Mouse (Mus musculus): ENCODE measurements around the gene Sirt5. TPM values are rescaled to one million over a fixed set of nuclear protein-coding genes. Genes with fewer than 3 reads are reported as not detected.

Sirt5 gene
- polyA plus RNA-seq, 2 experiments, result 2.9 to 4.1 TPM

DNA sequence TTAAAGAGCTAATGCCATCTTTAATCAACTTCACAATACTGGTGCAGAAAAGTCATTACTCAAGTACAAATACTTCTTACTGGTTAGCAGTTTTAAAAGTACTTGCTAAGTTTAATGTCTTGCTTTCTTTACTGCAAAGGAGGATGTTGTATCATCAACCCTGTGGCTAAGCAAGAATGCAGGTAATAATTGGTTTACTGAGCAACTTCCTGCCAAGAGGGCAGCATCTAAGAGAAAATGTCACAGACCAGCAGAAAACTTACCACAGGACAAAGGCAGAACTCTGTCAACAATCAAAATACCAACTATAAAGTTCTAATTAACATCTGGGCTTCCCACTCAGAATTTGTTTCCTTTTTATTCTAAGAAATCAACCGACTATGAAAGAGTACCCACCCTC is 50.0 kb downstream of the Sirt5 start:
- no peak for DNase-seq (ENCODE audit: low read depth in 3 of 3, low spot score in 3 of 3)
- ATAC-seq (ENCODE audit: insufficient read depth), result no peak
- TF ChIP-seq CTCF (IDR thresholded peaks at IDR 0.05; ENCODE audit: low read depth), result no peak
- H3K4me3 ChIP-seq (ENCODE audit: insufficient read depth in 1 of 2, low read depth in 2 of 2, low read length in 2 of 2), result no peak overlapping the region
- no peaks in the 10 kb centered on the region for H3K27me3 ChIP-seq (ENCODE audit: control insufficient read depth, insufficient read depth, low read length)
- H3K9ac ChIP-seq (replicated peaks), result no peak overlapping the region
- 70% methylated on average over 1 of the region's 1 CpGs for WGBS (ENCODE audit: insufficient replicate concordance)
- no peak overlapping the region for H3K27ac ChIP-seq
- no peaks in the 10 kb centered on the region for H3K9me3 ChIP-seq (ENCODE audit: control insufficient read depth, low read length)
- no peak overlapping the region for H3K4me2 ChIP-seq (ENCODE audit: low read depth)
- no peaks in the 10 kb centered on the region for H3K4me1 ChIP-seq (replicated peaks; ENCODE audit: control insufficient read depth in 2 of 2, insufficient read depth in 2 of 2, low read length in 1 of 2)
- peaks cover 17% of the 10 kb centered on the region for H3K36me3 ChIP-seq (replicated peaks; ENCODE audit: control insufficient read depth, insufficient read depth, low read depth)

DNA sequence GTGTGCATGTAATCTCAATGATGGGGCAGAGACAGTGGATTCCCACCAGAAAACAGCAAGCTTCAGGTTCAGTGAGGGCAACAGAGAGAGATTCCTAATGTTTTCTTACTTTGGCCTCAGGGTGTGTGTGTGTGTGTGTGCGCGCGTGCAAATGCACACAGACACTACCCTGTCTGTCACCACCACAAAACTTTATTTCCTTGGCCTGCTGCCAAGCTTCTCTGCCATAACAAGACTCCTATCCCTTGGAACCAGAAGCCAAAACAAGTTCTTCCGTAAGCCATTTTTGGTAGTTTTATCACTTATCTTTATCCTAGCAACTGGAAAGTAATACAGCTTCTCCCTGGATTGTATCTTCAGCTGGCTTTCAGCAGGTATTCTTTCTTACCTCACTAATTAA is 63.1 kb downstream of the Sirt5 start:
- no peak for DNase-seq (ENCODE audit: low read depth in 3 of 3, low spot score in 3 of 3)

DNA sequence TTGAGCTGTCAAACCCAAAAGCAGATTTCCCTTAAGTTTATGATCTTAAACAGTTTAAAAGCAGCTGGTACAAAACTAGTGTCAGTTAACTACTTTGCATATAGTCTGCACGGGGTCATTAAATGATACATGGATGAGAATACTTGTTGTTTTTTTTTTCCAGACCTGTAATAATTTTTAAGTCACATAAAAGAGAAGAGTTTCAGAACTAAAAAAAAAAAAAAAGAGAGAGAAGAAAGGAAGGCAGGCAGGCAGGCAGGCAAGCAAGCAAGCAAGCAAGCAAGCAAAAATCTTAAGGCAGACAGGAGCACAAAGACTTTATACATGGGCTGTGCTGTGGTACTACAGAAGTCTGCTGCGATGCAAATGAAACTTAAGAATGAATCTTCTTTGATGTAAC is 68.1 kb downstream of the Sirt5 start:
- TF ChIP-seq CTCF (IDR thresholded peaks at IDR 0.05; ENCODE audit: low read depth) (no peak), EP300 (IDR thresholded peaks at IDR 0.05; ENCODE audit: low read depth) (no peak)
- Histone ChIP-seq H3K4me3 (ENCODE audit: insufficient read depth in 1 of 2, low read depth in 2 of 2, low read length in 2 of 2) (no peak overlapping the region), H3K9me3 (ENCODE audit: control insufficient read depth, low read length) (no peaks in the 10 kb centered on the region), H3K9ac (replicated peaks) (no peak overlapping the region), H3K27ac (no peak overlapping the region), H3K4me1 (replicated peaks; ENCODE audit: control insufficient read depth in 2 of 2, insufficient read depth in 2 of 2, low read length in 1 of 2) (no peaks in the 10 kb centered on the region), H3K36me3 (replicated peaks; ENCODE audit: control insufficient read depth, insufficient read depth, low read depth) (peaks cover 2% of the 10 kb centered on the region; the same call in 1 of the 2 replicates), H3K4me2 (ENCODE audit: low read depth) (no peak overlapping the region), H3K27me3 (ENCODE audit: control insufficient read depth, insufficient read depth, low read length) (no peaks in the 10 kb centered on the region)
- no peak for ATAC-seq (ENCODE audit: insufficient read depth)
- DNase-seq (ENCODE audit: low read depth in 3 of 3, low spot score in 3 of 3), result no peak
- WGBS (ENCODE audit: insufficient replicate concordance), result 81% methylated on average over 2 of the region's 2 CpGs

More for the DNA sequence above, 63.1 kb downstream of the Sirt5 start:
- peaks cover 2% of the 10 kb centered on the region; the same call in 1 of the 2 replicates for H3K36me3 ChIP-seq (replicated peaks; ENCODE audit: control insufficient read depth, insufficient read depth, low read depth)
- no peak overlapping the region for H3K9ac ChIP-seq (replicated peaks)
- H3K4me1 ChIP-seq (replicated peaks; ENCODE audit: control insufficient read depth in 2 of 2, insufficient read depth in 2 of 2, low read length in 1 of 2), result no peaks in the 10 kb centered on the region
- H3K27me3 ChIP-seq (ENCODE audit: control insufficient read depth, insufficient read depth, low read length), result no peaks in the 10 kb centered on the region
- H3K9me3 ChIP-seq (ENCODE audit: control insufficient read depth, low read length), result no peaks in the 10 kb centered on the region
- 84% methylated on average over 4 of the region's 4 CpGs for WGBS (ENCODE audit: insufficient replicate concordance)
- H3K4me3 ChIP-seq (ENCODE audit: insufficient read depth in 1 of 2, low read depth in 2 of 2, low read length in 2 of 2), result no peak overlapping the region
- TF ChIP-seq CTCF (IDR thresholded peaks at IDR 0.05; ENCODE audit: low read depth) (no peak), EP300 (IDR thresholded peaks at IDR 0.05; ENCODE audit: low read depth) (no peak)
- no peak overlapping the region for H3K27ac ChIP-seq
- no peak for ATAC-seq (ENCODE audit: insufficient read depth)
- H3K4me2 ChIP-seq (ENCODE audit: low read depth), result no peak overlapping the region

DNA sequence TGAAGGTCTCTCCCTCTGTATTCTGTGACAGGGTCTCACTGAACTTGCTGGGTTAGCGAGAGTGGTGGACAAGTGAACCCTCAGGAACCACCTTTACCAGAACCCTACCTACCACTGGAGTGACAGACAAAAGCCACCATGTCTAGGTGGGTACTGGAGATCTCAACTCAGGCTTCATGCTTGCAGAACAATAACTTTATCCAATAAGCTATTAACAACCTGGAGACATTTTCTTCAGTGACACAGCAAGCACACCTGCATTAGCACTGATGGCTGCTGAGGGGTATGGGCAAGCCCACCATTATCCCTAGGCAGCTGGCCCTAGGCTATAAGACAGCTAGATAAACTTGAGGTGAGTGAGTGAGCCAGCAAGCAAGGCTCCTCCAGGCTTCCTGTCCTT is 75.1 kb downstream of the Sirt5 start:
- no peak for TF ChIP-seq CTCF (IDR thresholded peaks at IDR 0.05; ENCODE audit: low read depth)
- Histone ChIP-seq H3K27me3 (ENCODE audit: control insufficient read depth, insufficient read depth, low read length) (no peaks in the 10 kb centered on the region), H3K4me3 (ENCODE audit: insufficient read depth in 1 of 2, low read depth in 2 of 2, low read length in 2 of 2) (no peak overlapping the region), H3K4me2 (ENCODE audit: low read depth) (no peak overlapping the region), H3K9ac (replicated peaks) (no peak overlapping the region), H3K4me1 (replicated peaks; ENCODE audit: control insufficient read depth in 2 of 2, insufficient read depth in 2 of 2, low read length in 1 of 2) (no peaks in the 10 kb centered on the region; a peak in 1 of 4 replicates), H3K27ac (no peak overlapping the region), H3K36me3 (replicated peaks; ENCODE audit: control insufficient read depth, insufficient read depth, low read depth) (no peaks in the 10 kb centered on the region), H3K9me3 (ENCODE audit: control insufficient read depth, low read length) (no peaks in the 10 kb centered on the region)
- 80% methylated on average over 1 of the region's 1 CpGs for WGBS (ENCODE audit: insufficient replicate concordance)
- ATAC-seq (ENCODE audit: insufficient read depth), result no peak
- no peak for DNase-seq (ENCODE audit: low read depth in 3 of 3, low spot score in 3 of 3)

DNA sequence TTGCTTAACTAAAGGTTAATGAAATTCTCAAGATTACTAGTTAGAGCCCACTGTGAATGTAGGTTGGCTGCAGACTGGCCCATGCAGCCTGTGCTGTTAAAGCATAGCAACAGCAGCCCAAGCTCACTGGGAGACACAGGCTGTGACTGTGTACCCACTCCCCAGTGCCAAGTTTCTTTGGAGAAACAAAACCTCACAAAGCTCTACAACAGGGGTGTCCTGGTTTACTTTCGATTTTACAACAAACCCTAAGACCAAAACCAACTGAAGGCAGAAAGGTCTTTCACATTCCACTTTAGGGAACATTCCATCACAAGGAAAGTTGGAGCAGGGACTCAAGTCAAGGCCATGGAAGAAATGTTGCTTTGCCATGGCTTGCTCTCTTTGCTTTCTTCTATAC is 77.3 kb downstream of the Sirt5 start:
- ATAC-seq (ENCODE audit: insufficient read depth), result no peak
- no peak overlapping the region for H3K4me3 ChIP-seq (ENCODE audit: insufficient read depth in 1 of 2, low read depth in 2 of 2, low read length in 2 of 2)
- WGBS (ENCODE audit: insufficient replicate concordance), result 66% methylated on average over 1 of the region's 1 CpGs
- TF ChIP-seq EP300 (IDR thresholded peaks at IDR 0.05; ENCODE audit: low read depth) (no peak), CTCF (IDR thresholded peaks at IDR 0.05; ENCODE audit: low read depth) (no peak)
- no peaks in the 10 kb centered on the region for H3K9me3 ChIP-seq (ENCODE audit: control insufficient read depth, low read length)
- H3K36me3 ChIP-seq (replicated peaks; ENCODE audit: control insufficient read depth, insufficient read depth, low read depth), result no peaks in the 10 kb centered on the region
- no peak overlapping the region for H3K27ac ChIP-seq
- no peaks in the 10 kb centered on the region; a peak in 1 of 4 replicates for H3K4me1 ChIP-seq (replicated peaks; ENCODE audit: control insufficient read depth in 2 of 2, insufficient read depth in 2 of 2, low read length in 1 of 2)
- DNase-seq (ENCODE audit: low read depth in 3 of 3, low spot score in 3 of 3), result no peak
- no peaks in the 10 kb centered on the region for H3K27me3 ChIP-seq (ENCODE audit: control insufficient read depth, insufficient read depth, low read length)
- H3K4me2 ChIP-seq (ENCODE audit: low read depth), result no peak overlapping the region
- no peak overlapping the region for H3K9ac ChIP-seq (replicated peaks)
